Mouse (Mus musculus): Measurements from ENCODE around the gene Met.

DNA sequence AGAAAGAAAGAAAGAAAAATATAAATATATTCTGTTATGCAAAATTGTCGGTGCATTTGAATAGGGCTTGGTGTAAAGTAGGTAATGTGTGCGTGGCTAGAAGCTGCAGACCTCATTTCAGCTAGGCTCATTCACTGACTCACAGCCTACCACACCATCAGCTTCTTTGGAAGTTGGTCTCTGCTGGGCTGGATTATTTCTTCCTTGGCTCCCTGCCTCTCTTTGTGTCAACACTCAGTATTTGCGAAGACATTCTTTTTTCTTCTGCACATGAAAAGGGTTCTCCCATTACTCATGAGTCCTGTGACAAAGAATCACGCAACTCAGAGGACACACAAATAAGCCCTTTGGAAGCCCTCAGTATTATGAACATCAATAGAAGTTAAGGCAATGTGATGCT is 37.8 kb downstream of the Met start:
- TF ChIP-seq CTCF (IDR thresholded peaks at IDR 0.05; ENCODE audit: low read depth, low read length) (no peak), POLR2A (IDR thresholded peaks at IDR 0.05; ENCODE audit: insufficient read depth, low read length) (no peak)

All from ES-Bruce4 (cell line).